Mouse (Mus musculus) ovary, postnatal 10 days (tissue): ENCODE measurements around the gene Nrp2.

Experiments used
- DNase-seq: peaks from one replicate; pipeline ENCODE4 v3.0.0; 2022; ENCODE audit warnings: low spot score

The Nrp2 gene

DNA sequence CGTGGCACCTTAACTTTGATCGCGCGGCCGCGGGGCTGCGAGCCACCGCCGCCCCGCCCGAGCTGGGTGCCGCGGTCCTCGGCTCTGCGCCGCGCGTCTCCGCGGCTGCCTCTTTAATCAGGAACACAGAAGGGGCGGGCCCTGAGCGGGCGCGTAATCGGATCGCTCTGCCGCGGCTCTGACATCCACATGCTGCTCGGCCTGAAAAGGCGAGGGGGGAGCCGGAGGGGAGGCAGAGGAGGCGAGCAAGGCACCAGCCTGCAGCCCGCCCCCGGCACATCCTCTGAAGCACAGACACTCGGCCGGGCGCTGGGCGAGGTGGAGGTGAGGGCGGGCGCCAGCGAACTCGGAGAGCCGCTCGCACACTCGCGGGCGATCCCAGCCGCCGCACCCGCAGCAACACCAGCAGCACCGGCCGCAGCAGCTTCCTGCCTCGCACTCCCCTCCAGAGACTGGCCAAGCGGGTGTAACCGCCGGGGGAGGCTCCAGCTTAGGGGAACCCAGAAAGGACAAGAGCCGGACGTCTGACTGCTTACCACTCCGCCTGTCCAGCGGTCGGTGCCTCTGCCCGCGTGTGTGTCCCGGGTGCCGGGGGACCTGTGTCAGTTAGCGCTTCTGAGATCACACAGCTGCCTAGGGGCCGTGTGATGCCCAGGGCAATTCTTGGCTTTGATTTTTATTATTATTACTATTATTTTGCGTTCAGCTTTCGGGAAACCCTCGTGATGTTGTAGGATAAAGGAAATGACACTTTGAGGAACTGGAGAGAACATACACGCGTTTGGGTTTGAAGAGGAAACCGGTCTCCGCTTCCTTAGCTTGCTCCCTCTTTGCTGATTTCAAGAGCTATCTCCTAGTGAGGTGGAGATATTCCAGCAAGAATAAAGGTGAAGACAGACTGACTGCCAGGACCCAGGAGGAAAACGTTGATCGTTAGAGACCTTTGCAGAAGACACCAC is at the start of gene Nrp2:
Nrp2 (plus strand) TSS at position 128 of the 959 bp plus-strand sequence.
- peak; percentile 54 for DNase-seq

DNA sequence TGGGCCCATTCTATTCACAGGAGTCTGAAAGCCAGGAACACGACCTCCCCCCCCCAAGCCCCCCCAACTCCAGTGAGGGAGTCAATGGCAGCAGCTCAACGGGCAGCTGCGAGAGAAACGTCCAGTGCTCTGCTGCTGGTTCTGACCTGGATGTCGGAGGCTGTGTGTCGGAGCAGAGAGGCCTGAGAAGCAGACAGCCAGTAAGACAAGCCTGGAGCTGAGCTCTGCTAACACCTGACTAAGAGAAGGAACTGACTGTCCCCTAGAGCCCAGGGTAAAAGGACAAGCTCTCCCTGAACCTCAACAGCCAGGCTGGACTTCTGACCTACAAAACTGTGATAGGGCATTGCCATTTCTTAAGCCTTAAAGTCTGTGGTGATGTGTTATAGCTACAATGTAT is 48.6 kb upstream of the Nrp2 start:
- no peak for DNase-seq

DNA sequence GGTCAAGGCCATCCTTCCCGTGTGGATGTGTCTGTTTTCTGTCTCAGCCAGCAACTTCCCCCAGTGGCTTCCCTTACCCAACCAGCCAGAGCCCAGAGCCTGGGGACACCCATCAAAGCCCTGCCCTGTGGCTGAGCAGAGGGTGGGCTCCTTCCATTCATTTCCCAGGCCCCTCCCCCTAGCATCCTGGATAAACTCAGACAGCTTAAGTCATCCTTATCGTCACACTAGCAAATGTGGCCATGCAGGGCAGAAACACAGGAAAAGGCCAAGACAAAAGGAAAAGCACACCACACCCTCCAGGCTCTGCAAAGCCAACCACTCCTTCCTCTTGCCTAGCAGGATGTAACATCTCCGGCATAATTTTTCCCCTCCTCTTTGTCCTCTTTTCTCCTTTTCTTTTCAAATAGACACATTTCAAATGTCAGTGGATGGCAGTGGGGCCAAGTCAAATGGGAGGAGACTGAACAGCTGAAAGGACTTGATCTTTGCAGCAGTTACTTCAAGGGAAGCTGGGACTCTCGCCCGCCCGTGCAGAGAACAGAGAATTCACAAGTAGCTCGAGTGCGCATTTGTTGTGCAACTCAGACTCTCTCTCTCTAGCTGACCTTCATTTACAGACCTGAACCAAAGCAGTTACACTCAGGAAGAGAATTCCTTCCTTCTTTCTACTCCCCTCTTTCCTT is 38.0 kb upstream of the Nrp2 start:
- no peak for DNase-seq

DNA sequence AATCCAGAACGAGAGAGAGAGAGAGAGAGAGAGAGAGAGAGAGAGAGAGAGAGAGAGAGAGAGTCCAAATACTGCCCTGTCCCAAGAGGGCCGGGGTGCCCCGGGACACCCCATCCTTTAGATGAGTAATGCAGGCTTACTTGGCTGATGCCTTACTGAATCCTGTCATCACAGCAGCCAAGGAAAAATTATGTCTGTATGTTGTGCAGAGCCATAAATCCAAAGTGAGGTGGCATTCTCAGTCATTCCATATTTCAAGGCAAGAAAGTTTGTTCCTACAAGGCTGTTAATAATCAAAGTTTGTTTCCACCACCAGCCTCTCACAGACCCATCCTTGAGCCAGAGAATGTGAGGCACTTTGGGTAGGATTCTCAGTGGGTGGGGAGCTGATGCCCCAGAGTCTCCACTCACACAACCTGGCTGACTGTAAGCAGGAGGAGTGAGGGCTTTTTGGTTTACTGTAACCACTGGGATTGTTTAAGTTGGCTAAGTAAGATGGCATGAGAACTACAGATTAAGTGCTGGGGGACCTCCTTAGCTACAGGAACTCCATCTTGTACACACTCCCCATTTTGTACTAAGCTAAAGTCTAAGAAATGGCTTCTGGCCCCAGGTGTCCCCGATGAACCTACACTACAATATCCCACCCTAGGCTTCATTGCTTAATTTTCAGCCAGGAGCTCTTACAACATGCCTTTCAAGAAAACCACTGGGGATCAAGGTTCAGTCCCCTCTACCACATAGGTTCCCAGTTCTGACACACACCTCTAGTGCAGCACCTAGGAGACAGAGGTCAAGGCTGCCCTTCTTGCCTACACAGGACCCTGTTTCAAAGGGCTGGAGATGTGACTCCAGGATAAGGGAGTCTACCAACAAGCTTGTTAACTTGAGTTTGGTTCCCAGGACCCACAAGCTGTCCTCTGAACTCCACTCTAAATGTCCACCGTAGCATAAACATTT is 37.0 kb upstream of the Nrp2 start:
- DNase-seq, result no peak

GRCm38 (mm10) chr1:62666780-62667179 is 36.3 kb upstream of the Nrp2 start:
- no peak for DNase-seq

- no peak for DNase-seq
Observed at GRCm38 (mm10) chr1:62678611-62679344, 24.3 kb upstream of the Nrp2 start.

- DNase-seq, result no peak
Observed at GRCm38 (mm10) chr1:62679466-62679865, 23.6 kb upstream of the Nrp2 start.

DNA sequence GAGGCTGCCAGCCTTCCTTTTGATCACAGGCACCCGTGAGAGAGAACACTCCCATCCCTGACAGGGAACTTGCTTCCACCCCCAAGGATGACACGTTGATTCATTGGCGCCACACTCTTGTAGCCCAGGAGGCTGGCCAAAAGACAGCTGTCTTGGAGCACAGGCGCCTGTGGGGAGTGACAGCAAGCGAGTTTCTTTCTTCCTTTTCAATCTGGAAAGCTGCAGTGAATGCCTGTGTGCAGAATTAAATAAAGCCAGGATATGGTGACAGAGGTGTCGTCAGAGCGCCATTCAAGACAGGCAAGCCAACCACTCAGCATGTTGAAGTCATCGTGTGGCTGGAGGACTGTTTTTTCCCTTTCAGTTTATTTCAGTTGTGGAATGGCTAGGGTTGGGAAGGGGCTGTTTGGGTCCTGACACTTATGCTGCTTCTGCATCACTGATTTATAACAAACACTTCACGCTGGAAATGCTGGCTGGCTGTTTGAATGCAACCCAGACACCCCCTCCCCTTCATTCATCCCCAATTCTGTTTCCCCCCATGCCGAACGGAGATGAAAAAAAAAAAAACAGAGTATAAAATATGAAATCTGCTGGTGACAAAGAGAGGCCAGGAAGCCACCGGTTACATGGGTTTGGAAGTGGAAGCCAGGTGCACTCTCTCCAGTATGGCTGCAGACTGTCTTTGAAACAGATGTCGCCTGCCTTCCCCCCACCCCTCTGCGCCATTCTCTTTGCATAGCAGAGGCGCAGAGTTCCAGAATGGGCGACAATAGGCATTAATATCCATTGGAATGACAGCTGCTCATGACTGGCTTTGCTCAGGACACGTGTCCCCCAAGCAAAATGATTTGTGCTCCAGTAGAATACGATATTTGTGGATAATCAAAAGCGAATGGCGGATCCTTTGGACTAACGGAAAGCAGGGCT is 20.4 kb upstream of the Nrp2 start:
- DNase-seq, result no peak

DNA sequence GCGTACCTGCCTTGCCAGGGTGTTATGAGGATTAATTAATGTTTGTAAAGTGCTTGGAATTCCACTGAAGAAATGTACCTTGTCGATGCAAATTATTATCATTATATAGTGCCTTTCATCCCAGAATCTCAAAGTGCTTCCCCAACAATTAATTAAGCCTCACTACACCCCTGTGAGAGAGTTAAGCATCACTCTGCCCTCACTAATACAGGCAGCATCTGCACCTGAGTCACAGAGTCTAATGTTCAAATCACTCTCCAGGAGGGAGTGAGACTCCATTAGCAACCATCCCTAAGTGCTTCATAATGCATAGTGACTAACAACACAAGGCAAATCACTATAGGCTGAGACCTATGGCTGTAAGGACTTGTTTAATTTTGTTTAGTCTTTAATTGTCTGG is 19.6 kb upstream of the Nrp2 start:
- no peak for DNase-seq

DNA sequence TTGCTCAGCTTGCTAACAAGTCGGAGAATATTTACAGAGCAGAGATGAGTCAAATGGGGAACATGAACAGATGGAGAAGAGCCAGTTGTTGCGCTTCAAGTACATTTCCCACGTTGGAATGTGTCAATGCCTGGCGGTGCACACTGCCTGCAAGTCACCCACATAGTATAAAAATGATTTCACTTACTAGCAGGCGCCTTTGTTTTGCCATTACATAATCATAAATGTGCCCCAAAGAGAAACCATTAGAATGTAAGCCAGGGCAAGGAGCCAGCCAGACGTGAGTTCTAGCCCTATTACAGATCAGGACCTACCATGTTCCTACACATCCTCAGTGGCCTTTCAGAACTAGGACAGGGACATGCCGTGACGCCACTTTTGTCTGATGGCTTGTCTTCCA is 15.6 kb upstream of the Nrp2 start:
- no peak for DNase-seq

GRCm38 (mm10) chr1:62691175-62691574 is 11.9 kb upstream of the Nrp2 start:
- no peak for DNase-seq

- DNase-seq, result no peak
Observed at GRCm38 (mm10) chr1:62696312-62696982, 6.6 kb upstream of the Nrp2 start.

- DNase-seq, result no peak
Observed at GRCm38 (mm10) chr1:62696983-62697341, 6.1 kb upstream of the Nrp2 start.

DNA sequence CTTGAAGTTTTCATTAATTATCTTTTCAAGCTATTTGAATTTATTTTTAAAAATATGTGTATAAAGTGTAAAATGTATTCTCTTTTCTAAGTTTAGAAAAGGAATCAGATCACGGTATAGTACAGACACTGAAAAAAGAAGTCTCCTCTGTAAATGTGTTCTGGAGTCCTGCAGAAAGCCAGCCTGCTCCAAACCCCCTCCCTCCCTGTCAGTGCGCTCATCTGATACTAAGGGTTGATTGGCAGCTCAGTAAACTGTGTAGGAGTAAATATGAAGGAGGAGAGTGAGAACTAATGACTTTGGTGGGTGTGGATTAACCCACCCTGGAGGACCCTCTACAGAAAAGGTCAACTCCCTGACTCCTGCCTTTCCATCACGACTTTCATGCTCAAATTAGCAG is 5.7 kb upstream of the Nrp2 start:
- no peak for DNase-seq

GRCm38 (mm10) chr1:62699801-62700200 is 3.3 kb upstream of the Nrp2 start:
- no peak for DNase-seq

GRCm38 (mm10) chr1:62701065-62701921 is 1.8 kb upstream of the Nrp2 start:
- DNase-seq, result no peak

GRCm38 (mm10) chr1:62702743-62703142 is 342 bp upstream of the Nrp2 start:
- DNase-seq, result no peak

- DNase-seq, result no peak
Observed at GRCm38 (mm10) chr1:62704117-62704888, 1.2 kb downstream of the Nrp2 start.
